Mouse (Mus musculus) neural tube, embryonic 12.5 days (tissue): ENCODE measurements around the gene Rps2. TPM values are rescaled to one million over a fixed set of nuclear protein-coding genes. Genes with fewer than 3 reads are reported as not detected.

Experiments
- ATAC-seq: fragments of 200-750 bp; cut with Nextera tagmentation; 2 replicates; pipeline ENCODE4 v1.8.0; 2017; ENCODE audit warnings: low read depth, mild to moderate bottlenecking, moderate TSS enrichment, moderate library complexity; ENCODE audit not compliant: low FRiP score
- H3K27ac ChIP-seq: fragments of 300-500 bp; sonication (generic); 2 replicates; pipeline ENCODE4 v1.5.1; 2016
- H3K27me3 ChIP-seq: fragments of 300-500 bp; sonication (generic); replicated peaks from 2 replicates; pipeline ENCODE4 v1.6.1; 2016; ENCODE audit warnings: mild to moderate bottlenecking
- H3K36me3 ChIP-seq: fragments of 300-500 bp; sonication (generic); 2 replicates; pipeline ENCODE4 v1.6.1; 2016; ENCODE audit warnings: mild to moderate bottlenecking
- H3K4me1 ChIP-seq: fragments of 300-500 bp; sonication (generic); 2 replicates; pipeline ENCODE4 v1.6.1; 2016
- H3K4me2 ChIP-seq: fragments of 300-500 bp; sonication (generic); replicated peaks from 2 replicates; pipeline ENCODE4 v1.6.1; 2016; ENCODE audit warnings: mild to moderate bottlenecking
- H3K4me3 ChIP-seq: fragments of 300-500 bp; sonication (generic); 2 replicates; pipeline ENCODE4 v1.5.1; 2016
- H3K9ac ChIP-seq: fragments of 300-500 bp; sonication (generic); 2 replicates; pipeline ENCODE4 v1.6.1; 2016; ENCODE audit warnings: mild to moderate bottlenecking
- H3K9me3 ChIP-seq: fragments of 300-500 bp; sonication (generic); 2 replicates; pipeline ENCODE4 v1.6.1; 2016; ENCODE audit warnings: mild to moderate bottlenecking
- WGBS: fragments of 180-500 bp; shearing (Covaris S2); methylation state at CpG from one replicate; pipeline ENCODE4 v1.1.7; 2016; 5-methylcytosine and 5-hydroxymethylcytosine counted together
- polyA plus RNA-seq: library from polyadenylated mRNA; unstranded; fragments of >200 nt; fragmentation: Nextera tagmentation; extraction: Ambion mirVana; gene quantifications from 2 replicates; pipeline ENCODE4 v1.2.1, GENCODE M21; 2016

The Rps2 gene
- polyA plus RNA-seq, 1 experiment from 2014 or later: 826 TPM

- 33% methylated on average over 8 of the region's 8 CpGs for WGBS
- no peaks in the 10 kb centered on the region for H3K9me3 ChIP-seq
- ATAC-seq: no peak
- H3K27ac ChIP-seq: no peak overlapping the region
- H3K4me2 ChIP-seq: peak overlapping the region; percentile 91
- H3K27me3 ChIP-seq: no peaks in the 10 kb centered on the region
- H3K4me1 ChIP-seq: peaks cover 13% of the 10 kb centered on the region
- H3K9ac ChIP-seq: peak overlapping the region; percentile 64; the same call in 1 of the 2 replicates
- H3K36me3 ChIP-seq: peaks cover 8% of the 10 kb centered on the region
- peak overlapping the region; percentile 58 for H3K4me3 ChIP-seq
Measured at GRCm38 (mm10) chr17:24737135-24737810, 19.4 kb downstream of the Rps2 start.

GRCm38 (mm10) chr17:24738238-24738637 lies 20.3 kb downstream of the Rps2 start:
- Histone ChIP-seq H3K9me3 (no peaks in the 10 kb centered on the region), H3K27ac (no peak overlapping the region), H3K27me3 (no peaks in the 10 kb centered on the region), H3K9ac (no peak overlapping the region), H3K36me3 (peaks cover 10% of the 10 kb centered on the region), H3K4me2 (no peak overlapping the region), H3K4me1 (peaks cover 13% of the 10 kb centered on the region), H3K4me3 (no peak overlapping the region)
- 81% methylated on average over 4 of the region's 4 CpGs for WGBS
- ATAC-seq: no peak

DNA sequence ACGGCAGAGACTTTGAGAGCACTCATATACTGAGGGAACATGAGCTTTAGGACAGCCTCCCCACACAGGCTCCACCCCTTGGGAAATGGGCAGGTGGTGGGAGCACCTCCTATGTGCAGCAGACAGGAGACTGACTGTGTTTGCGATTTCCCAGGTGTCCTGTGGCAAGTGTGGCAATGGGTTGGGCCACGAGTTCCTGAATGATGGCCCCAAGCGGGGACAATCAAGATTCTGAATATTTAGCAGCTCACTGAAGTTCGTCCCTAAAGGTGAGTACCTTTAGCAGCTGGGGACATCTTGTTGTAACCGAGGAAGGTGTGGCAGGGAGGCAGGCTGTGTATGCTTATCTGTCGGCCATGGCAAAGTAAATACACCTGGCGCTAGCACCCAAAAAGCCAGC lies 22.0 kb downstream of the Rps2 start:
- Histone ChIP-seq H3K4me2 (no peak overlapping the region), H3K4me3 (no peak overlapping the region), H3K36me3 (peaks cover 10% of the 10 kb centered on the region), H3K4me1 (peaks cover 13% of the 10 kb centered on the region), H3K9ac (no peak overlapping the region), H3K27ac (no peak overlapping the region), H3K9me3 (no peaks in the 10 kb centered on the region), H3K27me3 (no peaks in the 10 kb centered on the region; the same call in 1 of the 2 replicates)
- WGBS: 88% methylated on average over 8 of the region's 8 CpGs
- ATAC-seq: no peak

DNA sequence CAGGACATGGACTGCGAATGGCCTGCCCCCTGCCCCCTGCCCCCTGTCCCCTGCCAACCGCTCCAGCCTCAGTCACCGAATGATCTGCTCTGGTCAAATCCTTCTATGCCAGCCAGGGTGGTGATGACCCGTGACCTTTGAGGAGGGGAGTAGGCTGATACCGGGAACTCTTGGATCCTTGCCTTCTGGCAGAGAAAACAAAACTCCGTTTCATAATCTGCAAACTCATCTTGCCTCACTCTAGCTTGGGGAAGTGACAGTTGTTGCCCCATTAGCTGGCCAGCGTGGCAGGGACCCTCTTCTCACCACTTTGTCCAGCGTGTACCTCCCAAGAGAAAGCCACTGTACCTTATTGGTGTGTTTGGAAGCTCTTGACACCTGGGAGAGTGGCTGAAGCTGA lies 24.4 kb downstream of the Rps2 start:
- H3K36me3 ChIP-seq: peaks cover 10% of the 10 kb centered on the region
- ATAC-seq: no peak
- no peak overlapping the region for H3K27ac ChIP-seq
- H3K27me3 ChIP-seq: no peaks in the 10 kb centered on the region; the same call in 1 of the 2 replicates
- H3K4me2 ChIP-seq: no peak overlapping the region
- H3K9ac ChIP-seq: no peak overlapping the region
- 89% methylated on average over 8 of the region's 8 CpGs for WGBS
- H3K9me3 ChIP-seq: no peaks in the 10 kb centered on the region
- H3K4me3 ChIP-seq: no peak overlapping the region
- peaks cover 3% of the 10 kb centered on the region for H3K4me1 ChIP-seq

DNA sequence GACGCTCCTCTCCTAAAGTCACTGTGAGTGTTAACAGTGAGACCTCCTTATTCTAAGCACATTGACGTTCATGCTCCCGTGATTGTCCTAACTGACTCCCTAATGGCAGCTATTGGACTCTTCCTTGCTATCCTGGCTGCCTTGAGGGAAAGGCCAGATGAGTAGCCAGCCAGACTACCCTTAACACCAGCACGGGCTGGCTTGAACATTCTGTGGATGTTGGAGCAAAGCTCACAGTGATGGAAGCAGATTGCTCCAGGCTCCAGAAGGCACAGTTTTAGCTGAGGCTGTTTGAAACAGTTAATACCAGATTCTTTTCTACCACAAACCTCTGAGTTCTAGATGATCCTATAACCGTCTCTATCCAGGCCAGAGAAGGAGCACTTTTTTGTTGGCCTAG lies 26.0 kb downstream of the Rps2 start:
- H3K27me3 ChIP-seq: no peaks in the 10 kb centered on the region; the same call in 1 of the 2 replicates
- 75% methylated on average over 5 of the region's 5 CpGs for WGBS
- no peak overlapping the region for H3K4me2 ChIP-seq
- H3K4me3 ChIP-seq: no peak overlapping the region
- no peak overlapping the region for H3K27ac ChIP-seq
- no peak overlapping the region for H3K9ac ChIP-seq
- H3K36me3 ChIP-seq: peaks cover 10% of the 10 kb centered on the region
- H3K4me1 ChIP-seq: no peaks in the 10 kb centered on the region; the same call in 1 of the 2 replicates
- H3K9me3 ChIP-seq: no peaks in the 10 kb centered on the region
- no peak for ATAC-seq

DNA sequence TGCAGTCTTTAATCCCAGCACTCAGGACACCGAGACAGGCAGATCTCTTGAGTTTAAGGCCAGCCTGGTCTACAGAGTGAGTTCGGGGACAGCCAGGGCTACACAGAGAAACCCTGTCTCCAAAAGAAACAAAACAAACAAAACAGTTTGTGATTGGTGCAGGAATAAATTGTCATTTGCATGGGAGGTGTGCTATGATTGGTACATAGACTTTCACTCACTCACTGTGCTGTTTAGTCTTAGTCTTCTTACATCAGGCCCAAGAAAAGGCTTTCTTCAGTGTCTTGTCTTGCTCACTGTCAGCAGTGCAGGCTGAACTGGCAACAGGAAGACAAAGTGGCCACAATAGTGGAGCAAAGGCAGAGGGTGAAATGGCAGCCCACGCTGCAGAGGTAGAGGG lies 26.5 kb downstream of the Rps2 start:
- no peaks in the 10 kb centered on the region; the same call in 1 of the 2 replicates for H3K4me1 ChIP-seq
- H3K4me2 ChIP-seq: no peak overlapping the region
- no peak overlapping the region for H3K27ac ChIP-seq
- H3K4me3 ChIP-seq: no peak overlapping the region
- no peaks in the 10 kb centered on the region; the same call in 1 of the 2 replicates for H3K27me3 ChIP-seq
- ATAC-seq: no peak
- no peaks in the 10 kb centered on the region for H3K9me3 ChIP-seq
- WGBS: 73% methylated on average over 3 of the region's 3 CpGs
- H3K36me3 ChIP-seq: peaks cover 10% of the 10 kb centered on the region
- no peak overlapping the region for H3K9ac ChIP-seq

DNA sequence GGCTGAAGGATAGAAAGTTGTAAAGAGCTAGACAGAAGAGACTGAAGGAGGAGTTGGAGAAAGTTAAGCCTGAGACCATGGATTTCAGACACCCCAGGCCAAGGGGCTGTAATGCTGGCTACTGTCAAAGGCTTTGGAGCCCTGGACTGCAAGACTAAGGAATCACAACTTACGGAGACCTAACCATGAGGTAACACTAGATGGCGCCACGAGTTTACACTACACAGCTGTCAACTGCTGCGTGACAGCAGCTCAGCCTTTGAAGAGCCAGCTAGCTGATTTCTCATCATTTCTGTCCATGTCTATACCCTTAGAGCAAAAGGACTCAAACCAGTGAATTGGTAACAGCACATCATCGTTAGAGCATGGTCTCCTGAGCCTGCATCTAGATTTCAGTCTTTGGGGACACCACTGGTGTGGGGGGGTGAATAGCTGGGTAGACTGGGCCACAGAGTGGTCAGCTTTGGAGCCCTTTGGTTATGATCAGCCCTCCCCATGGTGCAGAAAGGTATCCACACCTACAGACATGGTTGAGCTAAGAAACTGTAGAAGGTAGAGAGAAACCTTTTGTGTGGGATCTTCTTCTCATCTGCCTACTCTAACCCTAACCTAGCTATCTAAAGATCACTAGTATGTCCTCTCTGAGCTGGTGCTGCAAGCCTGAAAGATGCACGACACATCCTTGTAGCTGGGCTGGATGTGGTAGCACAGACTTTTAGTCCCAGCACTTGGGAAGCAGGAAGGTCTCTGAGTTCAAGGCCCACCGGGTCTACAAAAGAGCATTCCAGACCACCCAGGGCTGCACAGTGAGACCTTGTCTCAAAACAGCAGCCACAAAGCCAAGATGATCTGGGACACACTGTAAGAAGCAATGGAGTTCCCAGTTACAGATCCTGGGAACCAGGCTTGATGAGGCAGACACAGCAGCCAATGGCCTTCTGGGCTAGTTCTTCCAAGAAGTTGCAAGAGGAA lies 27.9 kb downstream of the Rps2 start:
- peaks cover 10% of the 10 kb centered on the region for H3K27me3 ChIP-seq
- no peak overlapping the region for H3K4me2 ChIP-seq
- no peak overlapping the region for H3K27ac ChIP-seq
- H3K4me3 ChIP-seq: no peak overlapping the region
- no peaks in the 10 kb centered on the region; the same call in 1 of the 2 replicates for H3K4me1 ChIP-seq
- no peak overlapping the region for H3K9ac ChIP-seq
- WGBS: 22% methylated on average over 7 of the region's 7 CpGs
- no peaks in the 10 kb centered on the region for H3K9me3 ChIP-seq
- H3K36me3 ChIP-seq: peaks cover 5% of the 10 kb centered on the region; the same call in 1 of the 2 replicates
- ATAC-seq: peak; percentile 70; the same call in 1 of the 2 replicates

DNA sequence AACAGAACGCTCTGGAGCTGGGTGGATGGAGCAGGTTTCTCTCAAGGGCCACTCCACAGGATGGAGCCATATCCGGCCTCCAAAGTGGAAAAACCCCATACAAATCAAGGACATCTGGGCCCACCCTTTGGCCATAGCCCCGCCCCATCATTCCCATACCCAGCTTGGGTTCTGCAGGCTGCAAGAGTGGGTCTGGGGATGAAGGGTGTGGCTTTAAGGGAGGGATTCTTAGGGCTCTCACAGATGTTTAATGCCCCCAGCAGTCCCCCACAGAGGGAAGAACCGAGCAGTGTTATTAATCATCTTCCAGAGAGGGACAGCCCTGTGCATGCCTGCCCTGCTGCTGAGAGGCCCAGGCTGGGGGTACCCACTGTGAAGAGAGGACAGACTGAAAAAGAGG lies 29.1 kb downstream of the Rps2 start:
- 50% methylated on average over 4 of the region's 4 CpGs for WGBS
- no peaks in the 10 kb centered on the region for H3K9me3 ChIP-seq
- no peak for ATAC-seq
- peaks cover 21% of the 10 kb centered on the region for H3K27me3 ChIP-seq
- peaks cover 3% of the 10 kb centered on the region; the same call in 1 of the 2 replicates for H3K36me3 ChIP-seq
- no peaks in the 10 kb centered on the region; the same call in 1 of the 2 replicates for H3K4me1 ChIP-seq
- no peak overlapping the region for H3K27ac ChIP-seq
- no peak overlapping the region for H3K9ac ChIP-seq
- no peak overlapping the region for H3K4me3 ChIP-seq
- H3K4me2 ChIP-seq: no peak overlapping the region

GRCm38 (mm10) chr17:24751528-24751927 lies 33.6 kb downstream of the Rps2 start:
- no peak overlapping the region for H3K9ac ChIP-seq
- H3K4me3 ChIP-seq: no peak overlapping the region
- no peaks in the 10 kb centered on the region for H3K36me3 ChIP-seq
- ATAC-seq: no peak
- H3K4me2 ChIP-seq: no peak overlapping the region
- H3K4me1 ChIP-seq: peaks cover 13% of the 10 kb centered on the region
- H3K9me3 ChIP-seq: no peaks in the 10 kb centered on the region
- H3K27ac ChIP-seq: no peak overlapping the region
- 24% methylated on average over 4 of the region's 4 CpGs for WGBS
- H3K27me3 ChIP-seq: peaks cover 66% of the 10 kb centered on the region

DNA sequence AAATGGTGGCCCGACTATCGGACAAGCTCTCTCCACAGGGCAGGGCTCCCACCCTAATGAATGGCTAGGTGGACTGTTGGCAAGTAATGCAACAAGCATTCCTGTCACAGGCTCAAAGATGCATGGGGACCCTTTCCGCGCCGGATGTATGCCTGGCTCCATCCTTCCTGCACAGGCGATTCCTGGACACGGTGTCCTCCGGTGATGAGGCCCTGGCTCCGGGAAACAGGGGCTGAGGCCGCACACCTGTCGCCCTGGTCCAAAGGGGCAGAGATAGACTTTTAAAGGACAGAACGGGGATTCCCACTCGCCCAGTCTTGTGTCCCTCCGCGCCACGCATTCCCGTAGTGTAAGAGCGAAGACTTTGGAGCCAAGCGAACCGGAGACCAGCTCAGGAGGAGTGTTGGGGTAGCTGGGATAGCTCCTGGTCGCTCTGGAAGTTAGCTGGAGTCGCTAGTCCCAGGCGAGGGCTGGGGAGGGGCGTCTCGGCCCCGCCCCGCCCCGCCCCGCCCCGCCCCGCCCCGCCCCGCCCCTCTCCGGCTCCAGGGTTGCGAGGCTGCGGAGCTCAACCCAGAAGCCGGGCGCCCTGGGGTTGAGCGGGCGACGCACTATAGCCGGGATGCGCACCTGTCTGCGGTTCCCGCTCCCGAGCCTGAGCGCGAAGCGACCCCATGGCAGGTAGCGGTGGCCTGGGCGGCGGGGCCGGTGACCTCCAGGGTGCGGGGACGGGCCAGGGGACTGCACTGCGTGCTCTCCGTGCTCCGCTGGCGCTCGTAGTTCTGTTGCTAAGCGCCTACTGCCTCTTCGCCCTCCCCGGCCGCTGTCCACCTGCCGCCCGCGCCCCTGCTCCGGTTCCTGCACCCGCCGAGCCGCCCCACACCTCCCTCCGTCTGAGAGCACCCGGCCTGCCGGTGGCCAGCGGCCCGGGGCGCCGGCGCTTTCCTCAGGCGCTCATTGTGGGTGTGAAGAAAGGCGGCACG lies 34.8 kb downstream of the Rps2 start, which contains the start of gene Hs3st6:
Gene Hs3st6 (plus strand): TSS at position 574 of the 980 bp plus-strand sequence.
- WGBS: 1% methylated on average over 80 of the region's 82 CpGs
- Histone ChIP-seq H3K9me3 (no peaks in the 10 kb centered on the region), H3K4me3 (peak within 1 kb of the TSS; percentile 50), H3K36me3 (no peaks in the 10 kb centered on the region), H3K9ac (peak within 1 kb of the TSS; percentile 58), H3K27me3 (peaks cover 66% of the 10 kb centered on the region), H3K27ac (no peak within 1 kb of the TSS), H3K4me1 (peaks cover 13% of the 10 kb centered on the region), H3K4me2 (peak within 1 kb of the TSS; percentile 97)
- peak; percentile 80 for ATAC-seq

DNA sequence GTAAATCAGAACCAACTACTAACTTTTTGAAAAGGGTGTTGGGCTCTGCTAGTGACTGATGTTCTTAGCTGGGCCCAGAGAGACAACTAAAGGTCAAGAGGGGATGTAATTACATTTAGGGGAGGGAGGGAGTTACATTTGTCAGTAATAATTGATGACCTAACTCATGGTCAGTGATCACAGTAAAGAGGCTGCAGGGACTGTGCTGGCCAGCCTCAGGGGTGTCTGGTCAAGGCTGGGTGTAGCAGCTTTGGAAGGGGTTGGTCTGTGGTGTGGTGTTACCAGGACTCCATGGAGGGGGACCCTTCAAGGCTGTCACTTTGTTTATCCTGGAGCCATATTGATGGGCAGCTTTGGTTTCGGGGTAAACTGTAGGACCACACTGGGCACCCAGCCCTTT lies 39.5 kb downstream of the Rps2 start:
- Histone ChIP-seq H3K27ac (no peak overlapping the region), H3K9me3 (no peaks in the 10 kb centered on the region), H3K9ac (no peak overlapping the region), H3K27me3 (peaks cover 46% of the 10 kb centered on the region), H3K4me1 (peaks cover 10% of the 10 kb centered on the region), H3K4me3 (no peak overlapping the region), H3K36me3 (no peaks in the 10 kb centered on the region), H3K4me2 (no peak overlapping the region)
- ATAC-seq: no peak
- WGBS: 80% methylated on average over 1 of the region's 1 CpGs
